Mouse (Mus musculus) heart, adult 2 months (tissue): ENCODE measurements at regions not wholly inside any gene's neighbourhood (a gene's known extent, or its start where the extent isn't known, plus 50 kb on each side); places are given as distances from the start of the nearest gene placed in this dataset.

Experiments
- CTCF ChIP-seq: fragments of 200-600 bp; IDR thresholded peaks from 2 replicates; pipeline ENCODE4 v1.8.1; 2022; ENCODE audit warnings: antibody characterized with exemption, mild to moderate bottlenecking, moderate library complexity
- EP300 ChIP-seq: fragments of 200-500 bp; IDR thresholded peaks from 2 replicates; pipeline ENCODE4 v1.6.1; 2011; ENCODE audit warnings: low read depth, low read length, control low read depth; ENCODE audit not compliant: insufficient read depth
- POLR2A ChIP-seq: fragments of 200-500 bp; IDR thresholded peaks from 2 replicates; pipeline ENCODE4 v1.6.1; 2011; ENCODE audit warnings: mild to moderate bottlenecking, low read depth, low read length, control low read depth; ENCODE audit not compliant: insufficient read depth

GRCm38 (mm10) chr4:32106664-32107171 lies 131.9 kb upstream of the Bach2 start:
- TF ChIP-seq CTCF: no peak
- no peak for TF ChIP-seq POLR2A
- TF ChIP-seq EP300: no peak
